Mouse (Mus musculus) limb, embryonic 15.5 days (tissue): ENCODE measurements around the gene Rgs6. TPM values are rescaled to one million over a fixed set of nuclear protein-coding genes. Genes with fewer than 3 reads are reported as not detected.

Source experiments
- ATAC-seq: fragments of 200-750 bp; cut with Nextera tagmentation; 2 replicates; pipeline ENCODE4 v1.8.0; 2017; ENCODE audit warnings: low read depth, moderate TSS enrichment; ENCODE audit not compliant: insufficient number of reproducible peaks, low FRiP score, low TSS enrichment
- H3K27ac ChIP-seq: fragments of 300-500 bp; sonication (generic); 2 replicates; pipeline ENCODE4 v1.5.1; 2015; ENCODE audit warnings: moderate library complexity, mild to moderate bottlenecking, inconsistent platforms
- H3K27me3 ChIP-seq: fragments of 300-500 bp; sonication (generic); 2 replicates; pipeline ENCODE4 v1.6.1; 2015; ENCODE audit warnings: inconsistent platforms
- H3K36me3 ChIP-seq: fragments of 300-500 bp; sonication (generic); 2 replicates; pipeline ENCODE4 v1.6.1; 2015; ENCODE audit warnings: inconsistent platforms
- H3K4me1 ChIP-seq: fragments of 300-500 bp; sonication (generic); 2 replicates; pipeline ENCODE4 v1.6.1; 2015; ENCODE audit warnings: inconsistent platforms
- H3K4me2 ChIP-seq: fragments of 300-500 bp; sonication (generic); 2 replicates; pipeline ENCODE4 v1.6.1; 2015; ENCODE audit warnings: mild to moderate bottlenecking, inconsistent platforms
- H3K4me3 ChIP-seq: fragments of 300-500 bp; sonication (generic); 2 replicates; pipeline ENCODE4 v1.5.1; 2015; ENCODE audit warnings: mild to moderate bottlenecking, inconsistent platforms
- H3K9ac ChIP-seq: fragments of 300-500 bp; sonication (generic); 2 replicates; pipeline ENCODE4 v1.6.1; 2015; ENCODE audit warnings: inconsistent platforms
- H3K9me3 ChIP-seq: fragments of 300-500 bp; sonication (generic); 2 replicates; pipeline ENCODE4 v1.6.1; 2016; ENCODE audit warnings: inconsistent platforms
- WGBS: fragments of 180-500 bp; shearing (Covaris S2); methylation state at CpG from one replicate; pipeline ENCODE4 v1.1.7; 2015; 5-methylcytosine and 5-hydroxymethylcytosine counted together
- polyA plus RNA-seq: library from polyadenylated mRNA; unstranded; fragments of >200 nt; fragmentation: Nextera tagmentation; extraction: Ambion mirVana; gene quantifications from 2 replicates; pipeline ENCODE4 v1.2.1, GENCODE M21; 2015

Rgs6 gene
- polyA plus RNA-seq, 1 experiment from 2014 or later, result 1.9 TPM

- WGBS, result 71% methylated on average over 5 of the region's 5 CpGs
- H3K36me3 ChIP-seq, result no peaks in the 10 kb centered on the region
- peaks cover 10% of the 10 kb centered on the region for H3K4me1 ChIP-seq
- ATAC-seq, result no peak
- H3K9me3 ChIP-seq, result no peaks in the 10 kb centered on the region
- no peak overlapping the region for H3K9ac ChIP-seq
- H3K27me3 ChIP-seq, result no peaks in the 10 kb centered on the region
- H3K4me2 ChIP-seq, result no peak overlapping the region
- H3K27ac ChIP-seq, result no peak overlapping the region
- H3K4me3 ChIP-seq, result no peak overlapping the region
Measured at GRCm38 (mm10) chr12:83136031-83136430, 547.9 kb downstream of the Rgs6 start.

- Histone ChIP-seq H3K27me3 (no peaks in the 10 kb centered on the region), H3K4me1 (peaks cover 10% of the 10 kb centered on the region), H3K4me3 (no peak overlapping the region), H3K9ac (no peak overlapping the region), H3K9me3 (no peaks in the 10 kb centered on the region), H3K36me3 (no peaks in the 10 kb centered on the region), H3K4me2 (no peak overlapping the region), H3K27ac (no peak overlapping the region)
- no peak for ATAC-seq
- WGBS, result 83% methylated on average over 2 of the region's 2 CpGs
Measured at GRCm38 (mm10) chr12:83136460-83136859, 548.4 kb downstream of the Rgs6 start.

- WGBS, result 60% methylated on average over 3 of the region's 3 CpGs
- H3K27ac ChIP-seq, result no peak overlapping the region
- peaks cover 10% of the 10 kb centered on the region for H3K4me1 ChIP-seq
- no peak overlapping the region for H3K4me2 ChIP-seq
- no peak overlapping the region for H3K9ac ChIP-seq
- no peaks in the 10 kb centered on the region for H3K9me3 ChIP-seq
- no peaks in the 10 kb centered on the region for H3K27me3 ChIP-seq
- H3K4me3 ChIP-seq, result no peak overlapping the region
- no peak for ATAC-seq
- H3K36me3 ChIP-seq, result no peaks in the 10 kb centered on the region
Measured at GRCm38 (mm10) chr12:83137001-83137400, 548.9 kb downstream of the Rgs6 start.

GRCm38 (mm10) chr12:83141164-83141563, 553.1 kb downstream of the Rgs6 start:
- ATAC-seq, result no peak
- Histone ChIP-seq H3K9me3 (no peaks in the 10 kb centered on the region), H3K4me1 (peaks cover 4% of the 10 kb centered on the region; the same call in 1 of the 2 replicates), H3K4me2 (no peak overlapping the region), H3K27me3 (no peaks in the 10 kb centered on the region), H3K27ac (no peak overlapping the region), H3K9ac (no peak overlapping the region), H3K4me3 (no peak overlapping the region), H3K36me3 (no peaks in the 10 kb centered on the region)
- WGBS, result 51% methylated on average over 2 of the region's 2 CpGs

DNA sequence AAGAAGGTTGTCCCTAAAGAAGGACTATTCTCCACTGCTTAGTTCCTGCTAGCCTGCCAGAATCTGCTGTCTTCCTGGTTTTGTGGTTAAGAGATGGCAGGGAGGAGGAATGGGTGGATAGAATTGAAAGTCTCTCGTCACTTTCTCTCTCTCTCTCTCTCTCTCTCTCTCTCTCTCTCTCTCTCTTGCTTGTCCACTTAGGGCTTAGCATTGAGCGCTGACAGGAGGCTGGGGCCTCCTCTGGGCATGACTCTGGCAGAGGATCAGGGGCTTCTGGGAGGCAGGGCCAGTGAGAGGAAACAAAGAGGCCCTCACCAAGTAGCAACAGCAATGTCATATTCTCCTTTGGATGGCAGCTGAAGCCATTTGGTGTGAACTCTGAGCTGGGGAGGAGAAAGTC, 554.4 kb downstream of the Rgs6 start:
- no peak overlapping the region for H3K4me3 ChIP-seq
- H3K4me2 ChIP-seq, result no peak overlapping the region
- no peaks in the 10 kb centered on the region for H3K36me3 ChIP-seq
- H3K9me3 ChIP-seq, result no peaks in the 10 kb centered on the region
- ATAC-seq, result no peak
- H3K27ac ChIP-seq, result no peak overlapping the region
- 55% methylated on average over 2 of the region's 2 CpGs for WGBS
- no peaks in the 10 kb centered on the region for H3K27me3 ChIP-seq
- no peak overlapping the region for H3K9ac ChIP-seq
- no peaks in the 10 kb centered on the region for H3K4me1 ChIP-seq

GRCm38 (mm10) chr12:83143071-83143470, 555.0 kb downstream of the Rgs6 start:
- Histone ChIP-seq H3K36me3 (no peaks in the 10 kb centered on the region), H3K27me3 (no peaks in the 10 kb centered on the region), H3K9ac (no peak overlapping the region), H3K4me3 (no peak overlapping the region), H3K4me2 (no peak overlapping the region), H3K27ac (no peak overlapping the region), H3K4me1 (no peaks in the 10 kb centered on the region), H3K9me3 (no peaks in the 10 kb centered on the region)
- 52% methylated on average over 3 of the region's 3 CpGs for whole genome bisulfite sequencing
- ATAC-seq, result no peak

GRCm38 (mm10) chr12:83143574-83143973, 555.5 kb downstream of the Rgs6 start:
- no peaks in the 10 kb centered on the region for H3K9me3 ChIP-seq
- H3K27me3 ChIP-seq, result no peaks in the 10 kb centered on the region
- 81% methylated on average over 1 of the region's 1 CpGs for WGBS
- ATAC-seq, result no peak
- H3K27ac ChIP-seq, result no peak overlapping the region
- H3K36me3 ChIP-seq, result no peaks in the 10 kb centered on the region
- H3K4me3 ChIP-seq, result no peak overlapping the region
- no peaks in the 10 kb centered on the region for H3K4me1 ChIP-seq
- H3K4me2 ChIP-seq, result no peak overlapping the region
- no peak overlapping the region for H3K9ac ChIP-seq

DNA sequence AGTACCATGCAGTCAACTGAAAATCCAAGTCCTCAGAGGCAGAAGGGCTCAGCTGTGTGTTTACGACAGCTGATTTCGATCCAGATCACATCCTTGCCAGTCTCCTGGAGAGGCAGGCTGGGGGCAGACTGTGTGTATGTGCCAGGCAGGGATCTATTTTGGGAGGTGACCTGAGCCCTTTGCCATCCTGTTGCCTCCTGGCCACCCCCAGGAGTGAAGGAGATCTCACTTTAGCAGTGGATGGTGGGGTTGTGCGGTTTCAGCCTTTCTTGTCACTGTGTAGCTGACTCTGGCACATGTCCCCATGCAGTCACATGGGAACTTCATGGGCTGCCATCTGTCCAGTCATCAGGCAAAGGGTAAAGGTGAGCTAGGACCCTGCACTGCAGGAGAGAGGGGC, 557.0 kb downstream of the Rgs6 start:
- Histone ChIP-seq H3K36me3 (no peaks in the 10 kb centered on the region), H3K4me1 (no peaks in the 10 kb centered on the region), H3K27ac (no peak overlapping the region), H3K4me3 (no peak overlapping the region), H3K27me3 (no peaks in the 10 kb centered on the region), H3K4me2 (no peak overlapping the region), H3K9me3 (no peaks in the 10 kb centered on the region), H3K9ac (no peak overlapping the region)
- WGBS, result 66% methylated on average over 3 of the region's 3 CpGs
- ATAC-seq, result no peak

GRCm38 (mm10) chr12:83145902-83146301, 557.8 kb downstream of the Rgs6 start:
- Histone ChIP-seq H3K9ac (no peak overlapping the region), H3K4me3 (no peak overlapping the region), H3K4me2 (no peak overlapping the region), H3K36me3 (no peaks in the 10 kb centered on the region), H3K9me3 (no peaks in the 10 kb centered on the region), H3K27ac (no peak overlapping the region), H3K4me1 (no peaks in the 10 kb centered on the region), H3K27me3 (no peaks in the 10 kb centered on the region)
- ATAC-seq, result no peak
- 87% methylated on average over 2 of the region's 3 CpGs for WGBS

GRCm38 (mm10) chr12:83146917-83147316, 558.8 kb downstream of the Rgs6 start:
- no peak overlapping the region for H3K9ac ChIP-seq
- ATAC-seq, result no peak
- no peaks in the 10 kb centered on the region for H3K9me3 ChIP-seq
- H3K4me3 ChIP-seq, result no peak overlapping the region
- H3K4me2 ChIP-seq, result no peak overlapping the region
- 60% methylated on average over 2 of the region's 2 CpGs for WGBS
- H3K27me3 ChIP-seq, result no peaks in the 10 kb centered on the region
- H3K27ac ChIP-seq, result no peak overlapping the region
- no peaks in the 10 kb centered on the region for H3K4me1 ChIP-seq
- no peaks in the 10 kb centered on the region for H3K36me3 ChIP-seq

DNA sequence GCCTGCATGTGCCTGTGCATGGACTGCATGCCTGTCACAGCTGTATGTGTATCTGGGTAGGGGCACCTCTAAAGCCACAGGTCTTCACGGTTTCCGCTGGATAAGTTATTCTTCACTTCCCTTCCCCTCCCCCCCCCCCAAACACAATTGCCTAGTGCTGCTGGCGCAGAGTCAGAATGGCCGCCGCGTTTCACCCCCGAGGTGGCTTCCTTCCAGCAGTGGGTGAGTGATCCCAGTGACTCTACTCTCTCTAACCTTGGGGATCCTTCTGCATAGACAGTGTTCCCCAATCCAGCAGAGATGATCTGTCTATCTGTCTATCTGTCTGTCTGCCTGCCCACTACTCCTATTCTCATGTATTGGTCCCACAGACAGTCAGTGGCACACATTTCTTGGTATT, 561.9 kb downstream of the Rgs6 start:
- no peak overlapping the region for H3K4me2 ChIP-seq
- no peaks in the 10 kb centered on the region for H3K27me3 ChIP-seq
- H3K4me3 ChIP-seq, result no peak overlapping the region
- ATAC-seq, result no peak
- no peaks in the 10 kb centered on the region for H3K36me3 ChIP-seq
- H3K4me1 ChIP-seq, result peaks cover 6% of the 10 kb centered on the region; the same call in 1 of the 2 replicates
- H3K9me3 ChIP-seq, result no peaks in the 10 kb centered on the region
- no peak overlapping the region for H3K27ac ChIP-seq
- 83% methylated on average over 7 of the region's 7 CpGs for WGBS
- H3K9ac ChIP-seq, result no peak overlapping the region

DNA sequence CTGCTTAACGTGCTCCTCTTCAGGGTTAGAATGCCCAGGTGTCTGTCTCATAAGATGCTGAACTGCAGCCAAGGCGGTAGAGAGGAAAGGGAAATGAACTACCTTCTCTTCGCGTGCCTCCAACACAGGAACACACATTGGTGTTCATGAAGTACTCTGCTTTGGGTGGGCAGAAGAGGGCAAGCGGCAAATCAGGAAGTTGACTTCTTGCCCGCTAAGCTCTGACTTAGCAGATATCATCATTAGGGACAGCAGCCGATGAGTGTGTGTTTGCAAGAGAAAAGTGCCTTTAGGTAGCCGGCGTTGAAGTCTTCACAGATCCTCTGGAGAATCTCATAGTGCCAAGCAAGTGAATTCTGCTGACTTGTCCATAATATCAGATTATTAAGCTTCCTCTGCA, 562.7 kb downstream of the Rgs6 start:
- Histone ChIP-seq H3K4me3 (no peak overlapping the region), H3K9me3 (no peaks in the 10 kb centered on the region), H3K27me3 (no peaks in the 10 kb centered on the region), H3K4me1 (peaks cover 6% of the 10 kb centered on the region; the same call in 1 of the 2 replicates), H3K27ac (no peak overlapping the region), H3K4me2 (no peak overlapping the region), H3K9ac (no peak overlapping the region), H3K36me3 (no peaks in the 10 kb centered on the region)
- no peak for ATAC-seq
- 92% methylated on average over 9 of the region's 9 CpGs for WGBS

- Histone ChIP-seq H3K4me2 (no peak overlapping the region), H3K4me1 (peaks cover 6% of the 10 kb centered on the region; the same call in 1 of the 2 replicates), H3K9ac (no peak overlapping the region), H3K27ac (no peak overlapping the region), H3K36me3 (no peaks in the 10 kb centered on the region), H3K9me3 (no peaks in the 10 kb centered on the region), H3K4me3 (no peak overlapping the region), H3K27me3 (no peaks in the 10 kb centered on the region)
- no peak for ATAC-seq
- 64% methylated on average over 2 of the region's 2 CpGs for WGBS
Measured at GRCm38 (mm10) chr12:83151474-83151873, 563.4 kb downstream of the Rgs6 start.
